Mouse (Mus musculus) liver, postnatal 0 days (tissue): Measurements from ENCODE around the gene Zfp219.

Source experiments
- CTCF ChIP-seq: sonication (generic); IDR thresholded peaks from 2 replicates; pipeline ENCODE4 v1.5.1; 2016; ENCODE audit warnings: antibody characterized with exemption, low read depth
- EP300 ChIP-seq: IDR thresholded peaks from 2 replicates; pipeline ENCODE4 v1.6.1; 2016; ENCODE audit warnings: antibody characterized with exemption, low read depth, mild to moderate bottlenecking

DNA sequence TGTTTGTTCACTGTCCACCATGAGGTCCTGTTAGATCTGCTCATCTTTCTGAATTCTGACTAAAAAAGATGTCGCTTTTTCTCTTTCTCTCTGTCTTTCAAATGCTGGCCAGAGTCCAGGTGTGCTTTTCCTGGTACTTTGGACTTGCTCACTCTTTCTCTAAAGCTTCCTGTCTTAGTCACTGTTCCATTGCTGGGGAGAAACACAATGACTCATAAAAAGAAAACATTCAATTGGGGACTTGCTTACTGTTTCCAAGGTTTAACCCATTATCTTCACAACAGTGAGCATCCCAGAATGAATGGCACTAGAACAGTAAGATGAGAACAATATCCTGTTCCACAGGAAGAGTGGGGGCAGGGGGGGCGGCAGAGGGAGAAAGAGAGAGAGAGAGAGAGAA lies 60.2 kb downstream of the Zfp219 start:
- TF ChIP-seq CTCF, result no peak
- no peak for TF ChIP-seq EP300
